Mouse (Mus musculus) B cell, adult 2 months (primary cell): ENCODE measurements around the gene F2rl2.

Experiments used
- DNase-seq, 2 experiments: peaks; one replicate each; pipeline ENCODE4 v3.0.0; 2022

F2rl2 gene

DNA sequence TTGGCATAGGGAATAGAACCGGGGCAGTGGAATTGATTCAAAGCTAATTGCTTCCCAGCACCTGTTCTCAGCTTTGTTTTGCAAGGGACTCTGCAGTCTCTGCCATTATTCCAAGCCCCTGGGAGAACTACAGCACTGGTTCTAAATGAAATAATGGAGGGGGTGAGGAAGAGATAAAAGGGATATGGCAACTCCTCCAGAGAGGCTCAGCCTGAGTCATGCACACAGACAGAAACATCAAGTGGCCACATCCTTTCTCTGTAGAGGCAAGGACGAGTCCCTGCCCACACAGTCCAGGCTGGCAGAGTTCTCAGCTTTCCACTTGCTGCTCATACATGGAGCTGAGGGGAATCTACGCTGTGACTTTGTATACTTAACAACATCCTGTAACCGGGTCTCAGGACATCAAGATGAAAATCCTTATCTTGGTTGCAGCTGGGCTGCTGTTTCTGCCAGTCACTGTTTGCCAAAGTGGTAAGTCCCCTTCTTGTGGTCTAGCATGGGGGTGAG is at the start of gene F2rl2:
F2rl2 (plus strand) TSS at position 200 of the 510 bp plus-strand sequence.
- DNase-seq: no peak

DNA sequence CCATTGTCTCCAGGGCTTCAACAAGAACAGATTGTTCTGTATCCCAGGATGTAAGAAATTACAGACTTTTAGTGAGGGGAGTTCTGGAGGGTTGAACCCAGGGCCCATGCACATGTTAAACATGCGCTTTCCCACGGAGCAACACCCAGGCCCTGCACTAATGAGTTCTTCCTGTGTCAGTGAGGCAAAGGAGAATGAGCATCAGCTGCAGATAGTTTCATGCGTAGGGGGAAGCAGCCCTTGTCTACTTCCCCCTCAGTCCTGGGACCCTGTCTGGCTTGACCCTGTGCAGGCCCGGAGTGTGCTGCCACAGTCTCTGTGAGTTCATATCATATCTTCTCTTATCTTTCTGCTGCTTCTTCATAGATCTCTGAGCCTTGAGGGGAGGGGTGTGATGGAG is 49.4 kb upstream of the F2rl2 start:
- no peak for DNase-seq

DNA sequence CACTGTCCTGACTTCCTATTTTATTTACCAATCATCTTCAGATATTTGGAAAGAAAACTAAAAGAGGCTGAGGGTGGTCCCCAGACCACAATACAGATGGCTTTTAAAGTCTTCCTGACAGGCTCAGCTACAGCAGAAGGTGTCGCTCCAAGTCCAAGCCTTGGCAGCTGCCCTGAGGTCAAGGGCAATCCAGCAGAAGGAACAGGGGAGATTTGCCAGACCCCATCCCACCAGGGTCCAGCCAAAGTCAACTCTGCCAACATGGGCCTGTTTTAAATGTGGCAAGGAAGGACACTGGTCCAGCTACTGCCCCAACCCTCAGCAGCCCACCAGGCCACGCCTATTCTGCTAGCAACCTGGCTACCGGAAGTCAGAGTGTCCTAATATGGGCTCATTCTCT is 46.7 kb upstream of the F2rl2 start:
- DNase-seq: no peak

DNA sequence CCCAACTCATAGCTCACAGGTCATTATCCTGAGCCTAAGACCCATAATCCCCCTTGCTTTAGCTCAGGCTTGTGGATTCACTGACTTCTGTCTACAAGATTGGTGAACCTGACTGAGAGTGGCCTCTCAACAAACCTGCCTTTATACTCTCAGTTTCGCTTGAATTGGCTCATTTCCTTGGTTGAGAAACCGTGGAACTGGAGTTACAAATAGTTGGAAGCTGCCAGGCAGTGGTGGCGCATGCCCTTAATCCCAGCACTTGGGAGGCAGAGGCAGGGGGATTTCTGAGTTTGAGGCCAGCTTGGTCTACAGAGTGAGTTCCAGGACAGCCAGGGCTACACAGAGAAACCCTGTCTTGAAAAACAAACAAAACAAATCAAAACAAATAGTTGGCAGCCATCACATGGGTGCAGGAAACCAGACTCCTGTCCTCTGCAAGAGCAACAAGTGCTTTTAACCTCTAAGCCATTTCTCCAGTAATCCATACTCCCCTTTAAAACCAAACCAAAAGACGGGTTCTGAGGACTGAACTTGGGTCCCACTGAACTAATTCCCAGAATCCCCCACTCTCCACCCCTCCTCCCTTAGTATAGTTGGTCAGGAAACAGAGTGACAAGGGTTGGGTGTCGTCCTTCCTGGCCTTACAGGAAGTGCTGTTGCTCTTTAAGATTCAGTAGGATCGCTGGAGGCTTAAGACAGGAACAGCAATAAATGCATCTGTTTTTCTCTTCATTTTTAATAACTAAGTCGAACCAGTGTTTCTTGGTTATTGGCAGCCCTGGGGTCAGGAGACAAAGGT is 44.6 kb upstream of the F2rl2 start:
- DNase-seq: no peak

DNA sequence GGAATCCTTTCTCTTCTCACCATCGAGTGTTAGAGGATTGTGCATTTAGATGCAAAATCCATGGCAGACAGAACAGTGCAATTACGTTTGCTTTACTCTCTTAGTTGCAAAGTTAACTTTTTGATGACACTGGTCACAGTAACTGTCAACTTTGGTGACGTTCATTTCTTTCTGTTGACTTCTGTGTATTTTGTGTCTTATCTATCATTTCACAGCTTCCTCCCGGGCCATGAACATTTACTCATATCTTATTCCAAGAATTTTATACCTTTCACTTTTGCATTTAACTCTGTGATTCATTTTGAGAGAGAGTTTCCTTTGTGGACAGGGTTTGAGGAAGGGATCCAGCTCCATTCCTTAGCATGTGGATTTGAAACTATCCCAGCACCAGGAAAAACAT is 43.0 kb upstream of the F2rl2 start:
- DNase-seq: no peak

DNA sequence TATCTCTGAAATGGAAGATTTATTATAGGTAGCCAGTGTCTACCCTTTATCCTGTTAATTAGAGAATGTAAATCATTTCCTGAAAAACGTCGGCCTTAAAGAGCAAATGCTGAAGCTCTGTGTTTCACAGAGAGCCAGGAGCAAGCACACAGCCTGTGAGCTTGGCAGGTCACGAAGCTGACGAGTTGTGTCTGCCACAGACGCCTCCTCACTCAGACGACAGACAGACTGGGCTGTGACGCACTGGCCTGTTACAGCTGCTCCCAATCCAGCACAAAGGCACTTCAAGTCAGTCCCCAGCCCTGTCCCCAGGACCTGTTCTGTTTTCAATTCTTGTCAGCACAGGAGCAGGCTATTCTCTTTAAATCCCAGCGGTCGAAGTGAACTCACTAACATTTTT is 41.4 kb upstream of the F2rl2 start:
- no peak for DNase-seq

DNA sequence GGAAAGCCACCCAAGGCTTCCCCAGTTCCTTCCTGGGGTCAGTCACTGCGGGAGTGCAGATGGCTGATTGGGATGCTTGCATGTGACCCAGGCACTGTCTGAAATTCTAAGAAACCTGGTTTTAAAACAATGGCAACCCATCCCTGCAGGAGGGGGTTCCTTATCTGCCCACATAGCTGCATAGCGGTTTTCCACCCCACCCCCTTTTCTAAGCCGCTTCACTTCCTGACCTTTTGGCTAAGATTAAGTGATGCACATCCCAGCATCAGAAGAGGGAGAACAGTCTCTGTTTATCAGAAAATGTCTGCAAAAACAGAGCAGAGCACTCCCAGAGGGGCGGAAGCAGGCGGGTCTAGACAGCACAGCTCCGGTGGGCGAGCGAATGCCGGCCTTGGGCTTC is 39.5 kb upstream of the F2rl2 start:
- no peak for DNase-seq

DNA sequence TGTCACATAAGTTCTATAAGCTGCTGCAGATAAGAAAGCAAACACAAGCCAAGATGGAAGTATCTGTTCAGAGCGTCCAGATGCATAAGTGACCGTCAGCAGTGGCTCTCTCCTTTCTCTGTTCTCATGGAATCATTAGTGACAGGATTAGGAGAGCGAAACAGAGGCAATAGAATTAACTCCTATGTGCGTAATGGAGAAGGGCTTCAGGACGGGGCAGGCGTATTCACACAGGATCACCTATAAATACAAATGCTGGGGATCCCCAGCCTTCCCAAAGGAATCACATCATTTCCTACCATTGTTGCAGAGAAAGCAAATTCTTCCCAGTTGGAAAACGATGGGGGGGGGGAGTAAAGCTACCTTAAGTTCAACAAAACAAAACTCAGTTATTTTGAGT is 37.2 kb upstream of the F2rl2 start:
- no peak for DNase-seq

DNA sequence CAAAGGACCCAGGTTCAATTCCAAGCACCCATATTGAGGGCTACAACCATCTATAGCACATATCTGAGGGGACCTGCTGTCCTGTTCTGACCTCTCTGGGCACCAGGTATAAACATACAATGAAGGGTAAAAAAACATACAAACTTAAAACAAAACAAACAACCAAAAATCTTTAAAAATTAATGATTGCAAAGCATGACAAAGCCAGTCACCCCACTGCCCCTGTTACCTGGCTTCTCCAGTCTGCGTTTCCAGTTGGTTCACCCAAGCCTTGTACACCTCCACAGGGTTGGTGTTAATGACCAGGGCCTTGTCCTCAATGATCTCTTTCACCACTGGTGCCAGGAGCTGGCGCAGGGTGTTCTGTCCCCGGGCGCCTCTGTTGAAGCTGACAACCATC is 32.8 kb upstream of the F2rl2 start:
- no peak for DNase-seq

DNA sequence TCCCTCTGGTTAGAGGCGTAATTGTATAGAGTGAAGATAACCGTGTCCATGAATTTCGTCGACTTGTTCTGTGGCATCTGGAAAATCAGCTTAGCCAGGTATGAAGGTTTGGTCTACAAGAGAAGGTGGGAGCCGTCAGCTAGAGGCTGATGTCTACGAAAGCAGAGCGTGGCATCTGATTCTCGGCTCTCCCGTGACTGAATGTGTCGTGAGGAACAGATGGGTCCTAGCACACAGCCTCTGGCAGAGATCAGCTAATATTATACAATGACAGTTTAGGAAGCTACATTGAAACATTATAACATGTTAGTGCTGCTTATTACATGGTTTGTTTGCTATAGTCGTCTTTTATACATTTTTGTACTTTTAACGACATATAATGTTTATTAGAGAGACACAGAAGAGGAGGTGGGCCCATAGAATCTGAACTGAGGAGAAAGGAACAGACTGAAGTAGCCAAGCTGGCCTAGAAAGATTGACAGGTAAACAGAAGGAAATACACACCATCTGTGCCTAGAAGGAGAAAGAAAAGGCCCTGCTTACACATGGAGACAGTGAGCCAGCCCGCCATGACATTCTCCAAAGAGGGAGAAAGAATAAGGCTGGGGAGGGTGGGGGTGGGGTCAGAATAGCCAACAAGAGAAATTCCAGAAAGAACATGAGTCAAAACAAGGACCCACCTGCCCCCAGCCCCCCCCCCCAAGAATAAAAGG is 30.9 kb upstream of the F2rl2 start:
- DNase-seq: no peak

DNA sequence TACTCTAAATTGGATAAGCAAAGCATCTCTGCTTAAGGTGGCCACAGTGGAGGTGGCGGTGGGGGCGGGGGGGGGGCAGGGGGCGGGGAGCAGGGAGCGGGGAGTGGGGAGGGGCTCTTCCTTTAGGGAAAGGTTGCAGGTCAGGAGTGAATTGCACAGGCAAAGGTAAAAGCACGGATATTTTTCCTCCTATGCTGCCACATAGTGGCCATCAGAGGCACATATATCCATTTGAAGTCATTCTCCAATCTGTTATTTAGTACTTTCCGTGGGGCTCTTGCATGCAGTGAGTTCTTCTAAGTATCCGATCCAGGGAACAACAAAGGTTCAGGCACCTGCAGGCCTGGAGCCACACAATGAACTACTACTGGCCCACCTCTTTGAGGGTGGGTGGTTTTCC is 29.4 kb upstream of the F2rl2 start:
- no peak for DNase-seq

DNA sequence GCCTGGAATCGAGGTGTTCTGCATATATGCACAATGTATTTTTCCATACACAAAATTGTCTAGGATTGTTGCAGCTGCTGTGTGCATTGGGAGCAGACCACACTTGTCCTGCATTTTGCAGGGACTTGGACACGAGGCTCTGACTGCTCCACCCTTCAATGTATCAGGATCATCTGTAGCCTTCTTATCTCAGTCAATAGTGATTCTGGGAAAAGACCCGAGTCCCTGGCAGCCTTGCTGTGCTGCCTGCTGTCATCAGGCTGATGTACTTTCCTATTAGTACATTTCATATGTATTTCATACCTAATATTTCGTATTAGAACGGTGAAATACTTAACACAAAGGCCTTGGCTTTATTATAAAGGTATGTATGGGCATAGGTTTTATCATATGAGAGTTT is 26.1 kb upstream of the F2rl2 start:
- DNase-seq: no peak

DNA sequence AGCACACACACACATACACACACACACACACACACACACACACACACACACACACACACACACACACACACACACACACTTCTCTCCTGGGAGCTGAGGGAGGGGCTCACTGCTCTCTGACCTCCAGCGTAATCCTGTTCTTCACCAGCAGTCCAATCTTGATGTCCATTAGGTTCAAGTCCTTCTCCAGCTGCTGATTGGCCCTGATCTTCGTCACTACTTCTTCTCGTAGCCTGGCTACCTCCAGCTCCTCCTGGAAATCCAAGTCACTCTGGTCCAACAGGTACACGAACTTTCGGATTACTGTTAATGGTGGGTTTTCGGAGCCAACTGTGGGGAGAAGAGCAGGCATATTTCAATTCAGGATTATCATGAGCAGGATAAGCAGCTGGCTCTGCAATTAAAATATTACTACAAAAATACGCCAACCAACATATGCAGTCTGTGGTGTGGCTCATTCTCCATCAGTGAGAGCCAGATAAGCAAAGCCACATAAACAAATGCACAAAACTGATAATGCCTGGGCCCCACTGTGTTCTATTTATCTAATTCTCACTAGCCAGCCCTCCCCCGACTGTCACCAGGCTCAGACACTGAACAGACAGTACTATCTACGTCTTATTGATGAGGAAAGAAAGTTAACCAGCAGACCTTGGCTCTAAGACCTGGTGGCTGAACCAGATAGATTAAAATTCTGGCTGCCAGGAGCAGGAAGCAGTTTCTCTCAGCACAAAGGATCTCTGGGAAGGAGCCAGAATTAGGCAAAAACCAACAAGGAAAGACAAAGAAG is 25.4 kb upstream of the F2rl2 start:
- no peak for DNase-seq

DNA sequence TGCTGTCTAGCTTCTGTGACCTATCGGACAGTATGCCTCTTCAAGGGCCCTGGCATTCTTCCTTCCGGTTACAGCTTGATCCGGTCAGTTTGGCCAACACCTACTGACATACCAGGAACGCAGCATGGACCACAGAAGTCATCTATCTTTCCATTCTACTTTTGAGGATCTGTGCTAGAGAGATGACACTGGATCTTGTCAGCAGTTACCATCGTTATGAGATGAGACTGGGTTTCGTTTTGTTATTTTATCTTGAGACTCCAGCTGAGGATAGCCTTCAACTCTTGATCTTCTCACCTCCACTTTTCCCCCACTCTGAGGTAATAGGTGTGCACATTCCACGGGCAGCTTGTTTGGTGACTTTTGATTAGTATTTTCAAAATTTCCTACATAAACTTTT is 24.3 kb upstream of the F2rl2 start:
- no peak for DNase-seq

DNA sequence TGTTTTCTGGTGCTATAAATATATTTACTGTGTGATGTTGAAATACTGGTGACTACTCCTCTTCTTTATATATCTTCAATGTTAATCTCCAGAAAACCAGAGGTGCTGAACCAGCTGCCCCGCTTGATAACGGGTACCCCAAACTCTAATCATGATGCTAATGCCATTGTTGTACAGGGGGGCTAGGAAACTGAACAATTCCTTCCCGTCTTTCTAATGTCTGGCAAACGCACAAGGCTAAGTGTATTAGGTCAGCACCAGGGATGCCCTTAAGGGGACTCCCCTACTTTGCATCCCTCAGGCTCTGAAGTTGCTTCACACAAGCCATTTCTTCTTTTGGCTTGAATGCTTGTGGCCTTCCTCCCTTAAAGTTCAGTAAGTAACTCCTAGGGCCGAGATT is 17.6 kb upstream of the F2rl2 start:
- peak; percentile 24 to 33 for DNase-seq

DNA sequence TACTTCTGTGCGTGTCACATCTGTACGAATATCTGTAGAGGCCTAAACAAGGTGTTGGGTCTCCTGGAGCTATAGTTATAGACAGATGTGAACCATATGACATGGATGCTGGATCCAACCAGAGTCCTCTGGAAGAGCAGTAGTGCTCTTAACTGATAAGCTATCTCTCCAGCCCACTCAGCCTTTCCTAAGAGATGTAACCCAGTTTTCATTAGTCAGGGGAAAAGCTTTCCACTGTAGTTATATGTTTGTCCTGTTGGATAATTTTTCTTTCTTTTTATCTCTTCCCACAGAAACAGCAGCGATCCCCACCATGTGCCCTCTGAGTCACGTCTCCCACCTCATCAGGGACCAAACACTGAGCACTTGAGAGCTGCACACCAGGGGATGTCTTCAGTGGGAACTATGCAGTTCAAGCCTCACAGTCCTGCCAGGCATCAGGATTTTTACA is 17.1 kb upstream of the F2rl2 start:
- no peak for DNase-seq

DNA sequence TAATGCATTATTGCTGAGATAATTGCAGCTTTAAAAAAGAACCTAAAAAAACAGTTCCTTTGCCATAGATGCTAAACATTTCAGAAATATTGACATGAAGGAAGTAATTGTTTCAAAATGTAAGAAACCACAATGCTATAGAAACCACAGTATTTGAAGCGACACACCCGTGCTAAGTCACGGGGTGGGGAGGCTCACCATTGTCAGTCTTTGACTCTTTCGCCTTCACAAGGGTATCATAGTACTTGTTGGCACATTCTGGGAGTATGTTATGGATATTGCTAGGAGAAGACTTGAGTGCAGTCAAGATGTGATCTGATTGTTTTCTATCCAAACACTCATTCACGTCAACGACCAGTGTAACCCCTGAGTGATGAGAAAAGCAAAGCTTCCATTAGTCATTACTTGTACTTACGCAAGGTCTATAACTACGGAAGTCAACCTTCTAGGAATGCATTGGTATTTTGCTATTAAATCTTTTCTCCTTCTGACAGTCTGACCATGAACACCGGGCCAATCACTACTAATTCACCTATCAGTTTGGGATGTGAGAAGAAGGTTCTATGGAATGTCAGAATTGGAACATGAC is 11.9 kb upstream of the F2rl2 start:
- peak; percentile 29 to 42 for DNase-seq

DNA sequence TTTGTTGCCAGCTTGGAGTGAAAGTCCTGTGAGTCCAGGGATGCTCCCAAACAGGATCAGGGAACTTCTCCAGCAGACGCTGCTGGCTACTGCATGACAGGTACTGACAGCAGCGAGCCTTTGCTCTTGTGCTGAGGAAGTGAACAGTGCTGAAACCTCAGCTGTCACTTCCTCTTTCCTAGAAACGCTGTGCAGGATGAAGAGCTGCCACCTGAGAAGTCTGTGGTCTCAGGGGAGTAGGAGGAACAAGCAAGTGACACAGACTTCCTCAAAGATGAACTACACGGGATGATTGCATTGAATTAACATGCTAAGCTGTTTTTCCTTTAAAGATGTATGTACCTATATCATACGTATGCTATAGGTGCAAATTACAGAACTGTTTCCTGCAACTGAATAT is 10.9 kb upstream of the F2rl2 start:
- DNase-seq: peak; percentile 64 to 73

DNA sequence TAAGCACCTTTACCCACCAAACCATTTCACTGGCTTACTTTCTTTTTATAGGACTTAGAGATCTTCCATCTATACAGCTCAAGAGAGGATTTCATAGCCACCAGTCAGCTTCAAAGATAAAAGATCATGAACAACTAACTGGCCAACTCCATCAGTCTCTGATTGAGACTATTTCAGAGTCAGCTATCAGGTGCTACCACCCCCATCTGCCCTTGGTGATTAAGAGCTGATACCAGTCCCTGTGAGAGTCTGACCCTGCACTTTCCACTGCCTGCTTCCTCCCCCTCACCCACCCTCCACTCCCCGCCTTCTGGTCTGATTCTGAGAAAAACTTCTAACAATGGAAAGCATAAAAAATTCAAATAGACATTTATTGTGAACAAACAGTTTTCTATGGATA is 8.1 kb upstream of the F2rl2 start:
- no peak for DNase-seq

DNA sequence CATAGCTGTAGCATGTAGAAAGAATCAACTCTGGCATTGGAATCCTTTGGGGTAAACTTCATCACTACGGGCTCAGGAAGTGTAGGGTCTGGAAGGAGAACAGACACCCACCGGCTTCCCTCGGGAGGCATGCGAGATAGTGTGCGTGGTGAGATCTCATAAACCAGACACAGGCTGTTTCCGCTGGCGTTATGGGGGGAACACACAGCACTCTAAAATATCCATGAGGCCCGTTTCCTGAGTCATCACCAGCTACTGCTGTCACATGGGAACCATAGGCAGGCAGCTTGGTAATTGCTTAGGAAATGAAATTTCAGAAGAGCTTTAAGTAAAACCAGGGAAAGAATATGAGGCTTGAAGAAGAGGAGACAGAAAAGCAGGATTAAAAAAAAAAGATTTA is 4.5 kb upstream of the F2rl2 start:
- no peak for DNase-seq

DNA sequence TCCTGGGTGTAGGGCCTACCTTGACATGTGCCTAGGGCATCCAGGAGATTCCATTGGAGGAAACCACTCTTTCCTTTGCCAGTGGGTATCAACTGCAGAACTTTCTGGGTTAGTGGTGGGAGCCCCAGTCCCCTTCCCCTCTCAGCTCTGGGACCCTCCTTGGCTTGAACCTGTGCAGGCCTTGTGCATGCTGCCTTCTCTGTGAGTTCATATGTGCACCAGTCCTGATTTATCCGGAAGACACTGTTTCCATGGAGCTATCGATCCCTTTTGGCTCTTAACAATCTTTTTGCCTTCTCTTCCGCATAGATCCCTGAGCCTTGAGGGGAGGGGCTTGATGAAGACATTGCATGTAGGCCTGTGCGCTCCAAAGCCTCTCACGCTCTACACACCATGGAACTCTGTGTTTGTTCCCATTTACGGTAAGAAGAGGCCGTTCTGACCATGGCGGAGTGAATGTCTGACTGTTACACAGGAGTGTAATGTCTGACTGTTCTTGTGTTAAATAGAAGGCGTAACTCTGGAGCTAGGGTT is 466 bp upstream of the F2rl2 start:
- DNase-seq: no peak

DNA sequence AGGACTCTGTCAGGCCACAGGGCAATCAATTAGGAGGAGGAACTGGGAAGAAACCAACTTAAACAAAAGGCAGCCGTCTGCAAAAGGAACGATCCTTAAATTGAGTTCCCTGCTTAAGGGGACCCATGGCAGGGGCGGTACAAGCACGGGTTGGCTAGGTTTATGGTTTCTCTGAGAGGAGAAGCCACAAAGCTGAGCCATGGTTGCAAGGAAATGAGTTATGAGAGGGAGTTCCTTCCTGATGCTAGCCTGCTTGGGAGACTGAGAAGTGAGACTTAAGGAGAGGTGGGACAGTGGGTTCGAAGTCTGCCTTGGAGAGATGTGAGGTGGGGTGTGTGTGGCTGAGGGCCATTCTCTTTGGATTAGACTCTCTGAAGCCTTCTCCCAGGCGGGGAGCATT is 1.2 kb downstream of the F2rl2 start:
- DNase-seq: no peak

DNA sequence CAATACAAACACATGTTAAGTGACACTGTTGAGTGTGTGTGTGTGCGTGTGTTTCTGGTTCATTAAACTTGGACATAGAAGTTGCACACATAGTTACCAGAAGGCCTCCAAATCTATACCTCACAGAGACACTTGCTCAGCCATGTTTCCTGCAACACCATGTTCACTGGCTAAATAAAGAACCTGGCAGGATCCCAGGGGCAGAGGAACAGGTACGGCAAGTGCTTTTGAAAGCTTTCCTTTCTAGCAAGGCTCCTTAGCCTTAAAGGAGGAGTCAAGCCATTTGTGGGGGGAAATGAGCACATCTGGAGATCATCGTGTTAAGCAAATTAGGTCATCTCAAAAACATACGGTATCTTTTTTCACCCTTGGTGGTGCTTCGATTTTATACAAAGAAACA is 6.7 kb downstream of the F2rl2 start:
- no peak for DNase-seq
